Comparison of ENCODE assay signal across 13 mouse cellular contexts in genomic region chr5:124221736-124222040, GRCm38 (mm10). TPM values are rescaled to one million over a fixed set of nuclear protein-coding genes. Genes with fewer than 3 reads are reported as not detected.
DNase-seq lines count a peak whose midpoint lies in the region; ATAC-seq and TF ChIP-seq lines count a peak whose summit lies in the region.
"Had no signal": no experiment of that assay in that cellular context is flagged by ENCODE, and none has a peak within 500 bp of the region (broad histone marks: within the 10 kb centered on the region; RNA-seq: fewer than 3 reads in every experiment).

No protein-coding gene starts in this region.

- no peak for TF ChIP-seq CTCF in cerebellum, adult 2 months (IDR thresholded peaks at IDR 0.05; ENCODE audit: borderline replicate concordance, insufficient read depth, low read depth, low read length)
- TF ChIP-seq CTCF in liver, postnatal 0 days (IDR thresholded peaks at IDR 0.05; ENCODE audit: low read depth), result no peak

- DNase-seq in cerebellum, adult 2 months, result no peak
- no peak for DNase-seq in cerebellum, postnatal 14 days
- DNase-seq in heart, postnatal 36 days, result no peak
- DNase-seq in liver, postnatal 0 days, result no peak
- no peak for DNase-seq in liver
- no peak for DNase-seq in forebrain, embryonic 14.5 days (ENCODE audit: low spot score)
- DNase-seq: liver, embryonic 13.5 days had no signal

- H3K36me3 ChIP-seq in heart, embryonic 16.5 days (ENCODE audit: control insufficient read depth, insufficient read depth), result 0 out of 2 replicates have a peak, but pooled peaks cover 2% of the 10 kb centered on the region
- no peaks in the 10 kb centered on the region; the same call in 1 of the 2 replicates for H3K36me3 ChIP-seq in liver, postnatal 0 days (replicated peaks; ENCODE audit: insufficient read depth, low read length)
- H3K36me3 ChIP-seq in myocyte (ENCODE audit: control insufficient read depth, insufficient read depth), result no peaks in the 10 kb centered on the region
- no peaks in the 10 kb centered on the region for H3K36me3 ChIP-seq in forebrain, embryonic 14.5 days (ENCODE audit: control insufficient read depth, insufficient read depth, low read length)
- H3K36me3 ChIP-seq: embryonic facial prominence, embryonic 13.5 days; liver, embryonic 13.5 days had no signal

- no peaks in the 10 kb centered on the region for H3K79me2 ChIP-seq in myocyte (ENCODE audit: control insufficient read depth, insufficient read depth)

- H3ac ChIP-seq in myocyte (ENCODE audit: control insufficient read depth, insufficient read length), result no peak overlapping the region

- intact Hi-C loops in heart, postnatal 36 days (cut with DNase I), result loop anchor here (2.0 kb wide), 2 partner anchors 17 to 27 kb away; partner anchors contain the start of gene Pitpnm2

- H3K27ac ChIP-seq in cerebellum, adult 2 months (ENCODE audit: insufficient read depth, low read length), result peak overlapping the region; percentile 49
- H3K27ac ChIP-seq in heart, embryonic 16.5 days (ENCODE audit: low read length), result peak overlapping the region; percentile 86
- peak overlapping the region; percentile 62 for H3K27ac ChIP-seq in liver, postnatal 0 days (ENCODE audit: low read depth)
- H3K27ac ChIP-seq in forebrain, embryonic 14.5 days (ENCODE audit: low read depth, low read length), result no peak overlapping the region
- H3K27ac ChIP-seq: embryonic facial prominence, embryonic 13.5 days; forebrain, embryonic 13.5 days; hindbrain, postnatal 0 days; liver, embryonic 13.5 days had no signal

- ATAC-seq in heart, embryonic 16.5 days (replicated peaks; ENCODE audit: extremely low read depth, insufficient read depth, low FRiP score), result no peak
- ATAC-seq in liver, postnatal 0 days, result no peak
- no peak for ATAC-seq in forebrain, embryonic 14.5 days
- ATAC-seq: forebrain, embryonic 13.5 days had no signal

- H3K4me1 ChIP-seq in cerebellum, adult 2 months (ENCODE audit: control insufficient read depth, insufficient read depth, low read length), result peaks cover 31% of the 10 kb centered on the region
- peaks cover 93% of the 10 kb centered on the region for H3K4me1 ChIP-seq in heart, embryonic 16.5 days (ENCODE audit: control insufficient read depth, insufficient read depth, low read length)
- peaks cover 49% of the 10 kb centered on the region for H3K4me1 ChIP-seq in liver, postnatal 0 days (ENCODE audit: insufficient read depth)
- peaks cover 8% of the 10 kb centered on the region; the same call in 1 of the 2 replicates for H3K4me1 ChIP-seq in forebrain, embryonic 14.5 days (ENCODE audit: control insufficient read depth, insufficient read depth, low read length)

- H3K4me2 ChIP-seq in heart, embryonic 16.5 days (ENCODE audit: low read depth, low read length), result peak overlapping the region; percentile 26; the same call in 1 of the 2 replicates
- H3K4me2 ChIP-seq in liver, postnatal 0 days (ENCODE audit: low read depth, low read length), result no peak overlapping the region
- H3K4me2 ChIP-seq in myocyte (ENCODE audit: low read depth), result peak overlapping the region; percentile 44
- no peak overlapping the region for H3K4me2 ChIP-seq in forebrain, embryonic 14.5 days (ENCODE audit: low read length)
- H3K4me2 ChIP-seq: embryonic facial prominence, embryonic 13.5 days; forebrain, embryonic 13.5 days; liver, embryonic 13.5 days had no signal

- WGBS in cerebellum, adult 2 months, result 72% methylated on average over 7 of the region's 7 CpGs
- 65% methylated on average over 7 of the region's 7 CpGs for WGBS in heart, embryonic 16.5 days
- WGBS in liver, postnatal 0 days (ENCODE audit: insufficient replicate concordance), result 56% methylated on average over 7 of the region's 7 CpGs
- 86% methylated on average over 7 of the region's 7 CpGs for WGBS in forebrain, embryonic 14.5 days

- TF ChIP-seq POLR2A in cerebellum, adult 2 months (IDR thresholded peaks at IDR 0.05; ENCODE audit: borderline replicate concordance, insufficient read depth, low read length), result no peak
- TF ChIP-seq POLR2A in myocyte (IDR thresholded peaks at IDR 0.05; ENCODE audit: insufficient read length, low read depth), result no peak

- TF ChIP-seq EP300 in liver, postnatal 0 days (IDR thresholded peaks at IDR 0.05; ENCODE audit: low read depth), result no peak

- H3K27me3 ChIP-seq in cerebellum, adult 2 months (ENCODE audit: control insufficient read depth, insufficient read depth, low read length), result no peaks in the 10 kb centered on the region
- H3K27me3 ChIP-seq in heart, embryonic 16.5 days (ENCODE audit: control insufficient read depth, insufficient read depth, low read length), result no peaks in the 10 kb centered on the region
- no peaks in the 10 kb centered on the region for H3K27me3 ChIP-seq in liver, postnatal 0 days (ENCODE audit: insufficient read depth, low read length)
- no peaks in the 10 kb centered on the region for H3K27me3 ChIP-seq in myocyte (ENCODE audit: control insufficient read depth, insufficient read depth, insufficient read length)
- no peaks in the 10 kb centered on the region for H3K27me3 ChIP-seq in forebrain, embryonic 14.5 days (replicated peaks; ENCODE audit: control insufficient read depth, insufficient read depth, low read length)
- H3K27me3 ChIP-seq: embryonic facial prominence, embryonic 13.5 days; forebrain, embryonic 13.5 days; liver, embryonic 13.5 days; Patski had no signal

- H3K9me3 ChIP-seq in heart, embryonic 16.5 days (replicated peaks; ENCODE audit: control insufficient read depth, low read length), result no peaks in the 10 kb centered on the region
- no peaks in the 10 kb centered on the region for H3K9me3 ChIP-seq in liver, postnatal 0 days (ENCODE audit: low read length)
- no peaks in the 10 kb centered on the region for H3K9me3 ChIP-seq in forebrain, embryonic 14.5 days (replicated peaks; ENCODE audit: control insufficient read depth, low read length)
- H3K9me3 ChIP-seq: embryonic facial prominence, embryonic 13.5 days; forebrain, embryonic 13.5 days; liver, embryonic 13.5 days had no signal

- H3K9ac ChIP-seq in heart, embryonic 16.5 days (ENCODE audit: low read length), result peak overlapping the region; percentile 60
- H3K9ac ChIP-seq in liver, postnatal 0 days (replicated peaks), result no peak overlapping the region
- no peak overlapping the region for H3K9ac ChIP-seq in forebrain, embryonic 14.5 days (ENCODE audit: low read length)
- H3K9ac ChIP-seq: embryonic facial prominence, embryonic 13.5 days; forebrain, embryonic 13.5 days; liver, embryonic 13.5 days had no signal

- no peak overlapping the region for H3K4me3 ChIP-seq in cerebellum, adult 2 months (replicated peaks; ENCODE audit: insufficient read depth, low read depth, low read length)
- no peak overlapping the region for H3K4me3 ChIP-seq in heart, embryonic 16.5 days (ENCODE audit: low read length)
- no peak overlapping the region for H3K4me3 ChIP-seq in liver, postnatal 0 days (ENCODE audit: low read depth, low read length)
- H3K4me3 ChIP-seq in myocyte, result no peak overlapping the region
- no peak overlapping the region for H3K4me3 ChIP-seq in forebrain, embryonic 14.5 days (ENCODE audit: low read depth, low read length)
- H3K4me3 ChIP-seq: embryonic facial prominence, embryonic 13.5 days; forebrain, embryonic 13.5 days; liver, embryonic 13.5 days had no signal

TF ChIP-seq in myocyte, 11 proteins besides CTCF, POLR2A, EP300 and RAD21:
- no peak for TF ChIP-seq SRF (IDR thresholded peaks at IDR 0.05; ENCODE audit: control insufficient read depth, insufficient read length, low read depth)
- no peak for TF ChIP-seq POLR2AphosphoS2 (IDR thresholded peaks at IDR 0.05; ENCODE audit: insufficient read length, low read depth)
- no peak for TF ChIP-seq USF1 (IDR thresholded peaks at IDR 0.05; ENCODE audit: low read depth)
- no peak for TF ChIP-seq TCF12 (IDR thresholded peaks at IDR 0.05; ENCODE audit: insufficient read depth, poor library complexity, severe bottlenecking)
- no peak for TF ChIP-seq CEBPB (IDR thresholded peaks at IDR 0.05; ENCODE audit: insufficient read depth, poor library complexity, severe bottlenecking)
- no peak for TF ChIP-seq REST (IDR thresholded peaks at IDR 0.05; ENCODE audit: insufficient read depth, insufficient read length)
- no peak for TF ChIP-seq E2F4 (IDR thresholded peaks at IDR 0.05; ENCODE audit: insufficient read depth)
- no peak for TF ChIP-seq MYOD1 (IDR thresholded peaks at IDR 0.05; ENCODE audit: control insufficient read depth in 1 of 3, insufficient read length in 2 of 3, low read depth in 2 of 3)
- TF ChIP-seq TCF3 (IDR thresholded peaks at IDR 0.05; ENCODE audit: insufficient read length, low read depth), result no peak
- TF ChIP-seq MAX (IDR thresholded peaks at IDR 0.05; ENCODE audit: low read depth), result no peak
- no peak for TF ChIP-seq MYOG (IDR thresholded peaks at IDR 0.05; ENCODE audit: control insufficient read depth in 1 of 3, insufficient read depth in 1 of 3, insufficient read length in 2 of 3, low read depth in 2 of 3)

RNA-seq across cellular contexts. Expression of gene Pitpnm2, which starts 27.9 kb away (rescaled TPM):
- 54.2 and 64.2 TPM in 2 replicates for polyA plus RNA-seq in cerebellum, adult 2 months (2012; rRNA removed)
- 6.9 and 7.3 TPM in 2 replicates for polyA plus RNA-seq in heart, embryonic 16.5 days (2015; fragmentation: Nextera tagmentation; extraction: Ambion mirVana)
- 10 to 100 TPM; 43.9 to 45.5 TPM for total RNA-seq in heart, postnatal 36 days (2021)
- 2.1 and 2.4 TPM in 2 replicates for polyA plus RNA-seq in liver, postnatal 0 days (2015; fragmentation: Nextera tagmentation; extraction: Ambion mirVana)
- 5.3 TPM for polyA plus RNA-seq in myocyte (2012; fragmentation: generic; extraction: Trizol)
- polyA plus RNA-seq in forebrain, embryonic 14.5 days (2014; fragmentation: Nextera tagmentation; extraction: Ambion mirVana), result 8.5 and 12.2 TPM in 2 replicates

Comparison
In these comparisons a context has a peak if more than half of its experiments do, and no peak if none do; other contexts are left out.
1. H3K4me2 ChIP-seq: peak in heart, embryonic 16.5 days (single experiment) and myocyte (single experiment); none in liver, postnatal 0 days (single experiment) and forebrain, embryonic 14.5 days (single experiment).